In the genomic region with DNA sequence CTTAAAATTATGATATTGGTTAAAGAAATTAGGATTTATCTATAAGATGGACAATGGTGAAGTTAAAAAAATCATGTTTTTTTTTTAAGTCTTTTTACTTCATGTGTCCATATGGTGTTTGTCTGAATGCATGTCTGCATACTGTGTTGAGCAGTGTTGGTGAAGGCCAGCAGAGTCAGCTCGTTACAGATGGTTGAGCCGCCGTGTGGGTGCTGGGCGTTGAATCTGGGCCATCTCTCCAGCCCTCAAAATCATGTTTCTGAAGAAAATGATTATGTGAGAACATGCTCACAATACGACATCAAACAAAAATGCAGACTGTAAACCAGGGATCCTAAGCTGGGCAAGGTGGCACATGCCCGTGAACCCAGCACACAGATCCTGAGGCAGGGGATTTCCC, we compare ENCODE assay signal across 30 mouse cellular contexts. TPM values are rescaled to one million over a fixed set of nuclear protein-coding genes. Genes with fewer than 3 reads are reported as not detected.
DNase-seq lines count a peak whose midpoint lies in the region.
"Had no signal": no experiment of that assay in that cellular context is flagged by ENCODE, and none has a peak within 500 bp of the region (broad histone marks: within the 10 kb centered on the region; RNA-seq: fewer than 3 reads in every experiment).

No protein-coding gene starts in this region.

- H3K27me3 ChIP-seq in embryonic facial prominence, embryonic 10.5 days (replicated peaks; ENCODE audit: low read depth, poor library complexity, severe bottlenecking): no peaks in the 10 kb centered on the region
- H3K27me3 ChIP-seq: limb, embryonic 15.5 days; liver, embryonic 15.5 days had no signal

- H3K9me3 ChIP-seq in embryonic facial prominence, embryonic 10.5 days: no peaks in the 10 kb centered on the region
- H3K9me3 ChIP-seq: limb, embryonic 15.5 days; liver, embryonic 15.5 days; midbrain, embryonic 10.5 days had no signal

- H3K36me3 ChIP-seq in embryonic facial prominence, embryonic 10.5 days (replicated peaks): no peaks in the 10 kb centered on the region
- H3K36me3 ChIP-seq: limb, embryonic 15.5 days; liver, embryonic 15.5 days; midbrain, embryonic 10.5 days had no signal

- no peak overlapping the region for H3K27ac ChIP-seq in embryonic facial prominence, embryonic 10.5 days (replicated peaks)
- H3K27ac ChIP-seq: heart, adult 2 months; limb, embryonic 15.5 days; liver, embryonic 15.5 days; macrophage had no signal

- WGBS in embryonic facial prominence, embryonic 10.5 days: 88% methylated on average over 6 of the region's 6 CpGs

- peak; percentile 61 to 67 for DNase-seq in cerebellum, adult 18-20 months
- DNase-seq in cerebellum, adult 11 months: no peak
- peak; percentile 54 to 71 for DNase-seq in layer of hippocampus, adult 18-20 months (ENCODE audit: low spot score in 2 of 2)
- DNase-seq in layer of hippocampus, adult 9-10 months (ENCODE audit: low spot score): no peak
- peak; percentile 88 for DNase-seq in brain, adult 2 months (ENCODE audit: low read depth, low spot score)
- peak; percentile 68 to 69 for DNase-seq in cerebellum, postnatal 14 days
- no peak for DNase-seq in urinary bladder, adult 18-20 months (ENCODE audit: low spot score in 2 of 2)
- no peak for DNase-seq in embryonic facial prominence, embryonic 10.5 days (ENCODE audit: low spot score)
- DNase-seq: adrenal gland, adult 8-10 months; gastrocnemius, postnatal 25 days; heart, adult 2 months; heart, postnatal 4 days; kidney, postnatal 36 days; thymus, postnatal 4 days had no signal

- no peak overlapping the region for H3K4me3 ChIP-seq in embryonic facial prominence, embryonic 10.5 days
- H3K4me3 ChIP-seq: heart, adult 2 months; limb, embryonic 15.5 days; liver, embryonic 15.5 days; midbrain, embryonic 10.5 days had no signal

- H3K4me1 ChIP-seq in embryonic facial prominence, embryonic 10.5 days: peaks cover 5% of the 10 kb centered on the region; the same call in 1 of the 2 replicates
- H3K4me1 ChIP-seq: limb, embryonic 15.5 days; liver, embryonic 15.5 days had no signal

RNA-seq across cellular contexts. Expression of a gene that starts 18.3 kb away (rescaled TPM):
- total RNA-seq in layer of hippocampus, adult 18-20 months (2021): not detected
- not detected in 2 replicates for polyA plus RNA-seq in embryonic facial prominence, embryonic 10.5 days (2016; fragmentation: Nextera tagmentation; extraction: Ambion mirVana)
- total RNA-seq: adrenal gland, adult 8-10 months; ES-E14; gastrocnemius, postnatal 25 days; heart, adult 2 months; heart, postnatal 4 days; midbrain, postnatal 0 days had no signal
- polyA plus RNA-seq: CD4-positive, CD25-positive, alpha-beta regulatory T cell, adult 4 months; cortical plate, adult 2 months; heart, embryonic 14.5 days; hindbrain, embryonic 16.5 days; intestine, embryonic 16.5 days; kidney, embryonic 14.5 days; lung, embryonic 16.5 days; midbrain, postnatal 0 days; Patski; stomach, embryonic 14.5 days had no signal

RNA-seq across cellular contexts. Expression of a gene that starts 31.7 kb away (rescaled TPM):
- not detected for total RNA-seq in layer of hippocampus, adult 18-20 months (2021)
- polyA plus RNA-seq in embryonic facial prominence, embryonic 10.5 days (2016; fragmentation: Nextera tagmentation; extraction: Ambion mirVana): 0.10 and 0.12 TPM in 2 replicates
- total RNA-seq: gastrocnemius, postnatal 25 days; heart, adult 2 months; midbrain, postnatal 0 days; neutrophil, adult 5-6 weeks had no signal
- polyA plus RNA-seq: CD4-positive, CD25-positive, alpha-beta regulatory T cell, adult 4 months; macrophage; midbrain, embryonic 10.5 days had no signal

RNA-seq across cellular contexts. Expression of a gene that starts 43.6 kb away (rescaled TPM):
- total RNA-seq in layer of hippocampus, adult 18-20 months (2021): 100 to 1,000 TPM; 196 to 207 TPM
- polyA plus RNA-seq in embryonic facial prominence, embryonic 10.5 days (2016; fragmentation: Nextera tagmentation; extraction: Ambion mirVana): 150 and 152 TPM in 2 replicates

RNA-seq across cellular contexts. Expression of a gene that starts 44.3 kb away (rescaled TPM):
- total RNA-seq in layer of hippocampus, adult 18-20 months (2021): 10 to 100 TPM; 23.4 to 24.4 TPM
- polyA plus RNA-seq in embryonic facial prominence, embryonic 10.5 days (2016; fragmentation: Nextera tagmentation; extraction: Ambion mirVana): 115 and 116 TPM in 2 replicates

RNA-seq across cellular contexts. Expression of a gene that starts 51.4 kb away (rescaled TPM):
- 10 to 100 TPM; 52.3 to 53.1 TPM for total RNA-seq in layer of hippocampus, adult 18-20 months (2021)
- 1.3 and 1.6 TPM in 2 replicates for polyA plus RNA-seq in embryonic facial prominence, embryonic 10.5 days (2016; fragmentation: Nextera tagmentation; extraction: Ambion mirVana)

Comparison
In these comparisons a context has a peak if more than half of its experiments do, and no peak if none do; other contexts are left out.
1. DNase-seq: peak in cerebellum, adult 18-20 months (2 of 2), layer of hippocampus, adult 18-20 months (2 of 2), brain, adult 2 months (single experiment) and cerebellum, postnatal 14 days (2 of 2); none in cerebellum, adult 11 months (single experiment), layer of hippocampus, adult 9-10 months (single experiment), urinary bladder, adult 18-20 months (0 of 2) and embryonic facial prominence, embryonic 10.5 days (single experiment).